Comparison of ENCODE assay signal across 8 mouse cellular contexts in the genomic region with DNA sequence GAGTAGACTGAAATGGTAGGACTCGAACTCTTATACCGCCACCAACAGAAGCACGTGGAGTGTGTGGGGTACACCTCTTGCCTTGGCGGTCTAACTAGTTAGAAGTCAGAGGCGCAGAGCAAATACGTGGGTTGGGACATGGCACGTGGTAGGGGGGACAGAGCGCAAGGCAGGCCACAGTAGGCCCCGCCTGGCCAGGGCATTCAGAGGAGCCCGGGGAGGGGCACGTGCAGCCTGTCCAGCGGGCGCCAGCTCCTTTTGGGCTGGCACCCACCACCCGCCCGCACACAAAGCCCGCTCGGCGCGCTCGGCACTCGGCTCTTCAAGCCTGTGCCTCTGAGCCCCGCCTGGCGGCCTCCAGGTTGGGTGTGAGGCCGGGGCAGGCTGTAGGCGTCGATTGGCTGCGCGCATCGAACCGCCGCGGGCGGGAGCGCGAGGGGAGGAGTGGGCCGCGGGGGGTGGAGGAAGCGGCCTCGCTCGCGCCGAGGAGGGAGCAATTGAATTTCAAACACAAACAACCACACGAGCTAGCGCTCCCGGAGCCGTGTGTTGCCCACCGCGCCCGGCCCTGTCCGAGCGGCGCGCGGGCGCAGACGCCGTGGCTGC. TPM values are rescaled to one million over a fixed set of nuclear protein-coding genes. Genes with fewer than 3 reads are reported as not detected.
A peak's percentile ranks its signal among the peaks of the same experiment; 100 is the strongest.
DNase-seq lines count a peak whose midpoint lies in the region; ATAC-seq and TF ChIP-seq lines count a peak whose summit lies in the region.

Gene Hdgf, plus strand, starts transcription at position 442 of the 606 bp plus-strand sequence.

- no peaks in the 10 kb centered on the region for H3K9me3 ChIP-seq in MEL (replicated peaks; ENCODE audit: insufficient read depth, low read length)
- no peaks in the 10 kb centered on the region for H3K9me3 ChIP-seq in lung, embryonic 16.5 days (ENCODE audit: control insufficient read depth, low read length)

- H3K4me1 ChIP-seq in MEL (ENCODE audit: control insufficient read depth in 1 of 2, insufficient read depth in 2 of 2, low read length in 2 of 2): peaks cover 0 to 35% of the 10 kb centered on the region in 2 experiments; a peak in 3 of 4 replicates
- H3K4me1 ChIP-seq in cerebellum, adult 2 months (ENCODE audit: control insufficient read depth, insufficient read depth, low read length): peaks cover 25% of the 10 kb centered on the region
- peaks cover 31% of the 10 kb centered on the region for H3K4me1 ChIP-seq in lung, embryonic 16.5 days (replicated peaks; ENCODE audit: control insufficient read depth, insufficient read depth, low read length)

- peak in 1 of 2 experiments; percentile 40; a peak in 2 of 4 replicates for TF ChIP-seq EP300 in MEL (IDR thresholded peaks at IDR 0.05; ENCODE audit: low read depth in 1 of 2, low read length in 2 of 2)

- no peaks in the 10 kb centered on the region for H3K27me3 ChIP-seq in MEL (ENCODE audit: control insufficient read depth in 1 of 2, insufficient read depth in 2 of 2, low read length in 2 of 2)
- no peaks in the 10 kb centered on the region for H3K27me3 ChIP-seq in cerebellum, adult 2 months (ENCODE audit: control insufficient read depth, insufficient read depth, low read length)
- H3K27me3 ChIP-seq in lung, embryonic 16.5 days (ENCODE audit: control insufficient read depth, insufficient read depth, low read depth, low read length): no peaks in the 10 kb centered on the region

- WGBS in cerebellum, adult 2 months: under 1% methylated on average over 57 of the region's 57 CpGs
- WGBS in lung, embryonic 16.5 days: under 1% methylated on average over 55 of the region's 57 CpGs

- H3K9ac ChIP-seq in MEL (ENCODE audit: control insufficient read depth, low read depth, low read length, poor library complexity, severe bottlenecking): peak within 1 kb of the TSS; percentile 97
- peak within 1 kb of the TSS; percentile 99 for H3K9ac ChIP-seq in lung, embryonic 16.5 days (ENCODE audit: low read length)

- peak within 1 kb of the TSS; percentile 85 for H3K27ac ChIP-seq in MEL (ENCODE audit: control insufficient read depth, low read depth, low read length)
- peak within 1 kb of the TSS; percentile 99 for H3K27ac ChIP-seq in cerebellum, adult 2 months (ENCODE audit: insufficient read depth, low read length)
- H3K27ac ChIP-seq in lung, embryonic 16.5 days (ENCODE audit: low read length): peak within 1 kb of the TSS; percentile 98

- TF ChIP-seq CTCF in MEL (IDR thresholded peaks at IDR 0.05 in 2 of 3, conservative IDR thresholded peaks at IDR 0.05 in 1 of 3; ENCODE audit: control insufficient read depth in 1 of 3, insufficient read depth in 1 of 3, low read depth in 2 of 3, low read length in 3 of 3, poor library complexity in 1 of 3, severe bottlenecking in 1 of 3): no peak
- TF ChIP-seq CTCF in cerebellum, adult 2 months (IDR thresholded peaks at IDR 0.05; ENCODE audit: borderline replicate concordance, insufficient read depth, low read depth, low read length): no peak

- peaks cover under 1 to 34% of the 10 kb centered on the region in 2 experiments; a peak in 3 of 4 replicates for H3K36me3 ChIP-seq in MEL (ENCODE audit: control insufficient read depth in 1 of 2, insufficient read depth in 2 of 2, low read length in 2 of 2)
- H3K36me3 ChIP-seq in lung, embryonic 16.5 days (ENCODE audit: control insufficient read depth, insufficient read depth, low read length): no peaks in the 10 kb centered on the region

- peak within 1 kb of the TSS; percentile 82 to 99 for H3K4me3 ChIP-seq in MEL (ENCODE audit: control insufficient read depth in 1 of 2, insufficient read depth in 1 of 2, low read depth in 2 of 2, low read length in 2 of 2)
- peak within 1 kb of the TSS; percentile 98 for H3K4me3 ChIP-seq in cerebellum, adult 2 months (replicated peaks; ENCODE audit: insufficient read depth, low read depth, low read length)
- peak within 1 kb of the TSS; percentile 98 for H3K4me3 ChIP-seq in lung, embryonic 16.5 days (ENCODE audit: low read length)

- ATAC-seq in hematopoietic stem cell, adult 5-6 weeks (replicated peaks in 1 of 2; ENCODE audit: insufficient read depth in 1 of 2, low FRiP score in 2 of 2, low TSS enrichment in 1 of 2, low read depth in 1 of 2, poor library complexity in 2 of 2, severe bottlenecking in 2 of 2): peak; percentile 83 to 84
- peak; percentile 95 for ATAC-seq in lung, embryonic 16.5 days (ENCODE audit: low read depth)

- peaks cover 51% of the 10 kb centered on the region for H3K79me2 ChIP-seq in MEL (ENCODE audit: control insufficient read depth, insufficient read depth, low read length, poor library complexity)

- TF ChIP-seq POLR2A in MEL (IDR thresholded peaks at IDR 0.05; ENCODE audit: control insufficient read depth in 1 of 2, insufficient read depth in 1 of 2, low read depth in 1 of 2, low read length in 2 of 2, poor library complexity in 1 of 2): peak in 1 of 2 experiments; percentile 79; a peak in 2 of 4 replicates
- TF ChIP-seq POLR2A in cerebellum, adult 2 months (IDR thresholded peaks at IDR 0.05; ENCODE audit: borderline replicate concordance, insufficient read depth, low read length): no peak

- no peak for TF ChIP-seq RAD21 in MEL (IDR thresholded peaks at IDR 0.05; ENCODE audit: low read depth, low read length)

- H3K4me2 ChIP-seq in lung, embryonic 16.5 days (ENCODE audit: low read depth, low read length): peak within 1 kb of the TSS; percentile 86

- DNase-seq in MEL (ENCODE audit: low read depth, low spot score): peak; percentile 97
- peak; percentile 94 to 96 for DNase-seq in cerebellum, adult 2 months
- DNase-seq in forelimb bud, embryonic 11.5 days (ENCODE audit: low read depth, low spot score): peak; percentile 98
- DNase-seq in layer of hippocampus, adult 9-10 months (ENCODE audit: low spot score): peak; percentile 84
- peak; percentile 73 for DNase-seq in ovary, postnatal 10 days (ENCODE audit: low spot score)
- DNase-seq in thymus, postnatal 10 days (ENCODE audit: low spot score in 2 of 2): peak; percentile 91 to 93

TF ChIP-seq in MEL, 35 proteins besides CTCF, POLR2A, EP300 and RAD21 (continues in another document):
- TF ChIP-seq GATA1 (IDR thresholded peaks at IDR 0.05; ENCODE audit: low read depth, low read length): no peak
- TF ChIP-seq SIN3A (IDR thresholded peaks at IDR 0.05; ENCODE audit: low read length): peak; percentile 99
- TF ChIP-seq ETS1 (IDR thresholded peaks at IDR 0.05; ENCODE audit: low read depth, low read length): peak; percentile 55
- 0 out of 2 replicates have a peak, but pooled peaks have one; percentile 29 for TF ChIP-seq NRF1 (IDR thresholded peaks at IDR 0.05; ENCODE audit: insufficient read depth, low read depth, low read length, poor library complexity, severe bottlenecking)
- peak; percentile 37 for TF ChIP-seq TBP (IDR thresholded peaks at IDR 0.05; ENCODE audit: low read depth, low read length)
- peak; percentile 94 for TF ChIP-seq USF1 (IDR thresholded peaks at IDR 0.05; ENCODE audit: low read depth, low read length)
- peak; percentile 98 for TF ChIP-seq BHLHE40 (IDR thresholded peaks at IDR 0.05; ENCODE audit: borderline replicate concordance, low read depth, low read length)
- TF ChIP-seq MEF2A (IDR thresholded peaks at IDR 0.05; ENCODE audit: extremely low read depth, insufficient replicate concordance, low read depth, low read length, poor library complexity, severe bottlenecking): peak; percentile 63; the same call in 1 of the 2 replicates
- TF ChIP-seq ZMIZ1 (IDR thresholded peaks at IDR 0.05; ENCODE audit: low read depth, low read length): peak; percentile 80; the same call in 1 of the 2 replicates
- peak; percentile 69 for TF ChIP-seq NELFE (IDR thresholded peaks at IDR 0.05; ENCODE audit: low read depth, low read length)
- peak; percentile 70; the same call in 1 of the 2 replicates for TF ChIP-seq UBTF (IDR thresholded peaks at IDR 0.05; ENCODE audit: borderline replicate concordance, insufficient read depth, low read depth, low read length)
- no peak for TF ChIP-seq MAFK (IDR thresholded peaks at IDR 0.05; ENCODE audit: borderline replicate concordance, low read depth, low read length)
- TF ChIP-seq POLR2AphosphoS2 (IDR thresholded peaks at IDR 0.05; ENCODE audit: low read length): peak; percentile 64
- 0 out of 2 replicates have a peak, but pooled peaks have one; percentile 47 for TF ChIP-seq ELF1 (IDR thresholded peaks at IDR 0.05; ENCODE audit: low read depth, low read length)
- TF ChIP-seq MYC (IDR thresholded peaks at IDR 0.05; ENCODE audit: low read depth, low read length): peak; percentile 100
- peak; percentile 100 for TF ChIP-seq MAX (IDR thresholded peaks at IDR 0.05; ENCODE audit: low read length)
- peak; percentile 99 for TF ChIP-seq MXI1 (IDR thresholded peaks at IDR 0.05; ENCODE audit: low read depth, low read length)
- TF ChIP-seq TAL1 (IDR thresholded peaks at IDR 0.05; ENCODE audit: low read length): no peak
- no peak for TF ChIP-seq ZKSCAN1 (IDR thresholded peaks at IDR 0.05; ENCODE audit: low read depth, low read length)
- TF ChIP-seq MAZ (IDR thresholded peaks at IDR 0.05; ENCODE audit: low read depth, low read length): peak; percentile 100
- no peak for TF ChIP-seq POLR2AphosphoS5 (IDR thresholded peaks at IDR 0.05; ENCODE audit: borderline replicate concordance, low read depth, low read length)
- no peak for TF ChIP-seq ZNF384 (IDR thresholded peaks at IDR 0.05; ENCODE audit: low read depth, low read length)
- 0 out of 2 replicates have a peak, but pooled peaks have one; percentile 5 for TF ChIP-seq RCOR1 (IDR thresholded peaks at IDR 0.05; ENCODE audit: low read depth, low read length)
- peak in 1 of 2 experiments; percentile 61; a peak in 1 of 4 replicates for TF ChIP-seq USF2 (IDR thresholded peaks at IDR 0.05; ENCODE audit: borderline replicate concordance in 1 of 2, insufficient read depth in 1 of 2, low read depth in 1 of 2, low read length in 2 of 2)
- TF ChIP-seq JUND (IDR thresholded peaks at IDR 0.05; ENCODE audit: low read depth, low read length): no peak
- 0 out of 2 replicates have a peak, but pooled peaks have one; percentile 54 for TF ChIP-seq E2F4 (IDR thresholded peaks at IDR 0.05; ENCODE audit: borderline replicate concordance, low read depth, low read length)
- TF ChIP-seq TCF12 (IDR thresholded peaks at IDR 0.05; ENCODE audit: low read depth, low read length): peak; percentile 63
- TF ChIP-seq KAT2A (conservative IDR thresholded peaks at IDR 0.05; ENCODE audit: low read depth, low read length): peak; percentile 74
- no peak for TF ChIP-seq SMC3 (IDR thresholded peaks at IDR 0.05; ENCODE audit: low read depth, low read length)

RNA-seq across cellular contexts. Expression of gene Hdgf, which starts in this region (rescaled TPM):
- 505 and 519 TPM in 2 replicates for total RNA-seq in MEL (2012; rRNA removed)
- 1,000 to 10,000 TPM in 1 of 2 experiments, 100 to 1,000 TPM in 1; 369 to 1,503 TPM for polyA plus RNA-seq in MEL (2012; ENCODE audit: insufficient read depth in 1 of 2, insufficient read length in 2 of 2, low read depth in 1 of 2, low replicate concordance in 2 of 2, missing spikeins in 1 of 2)
- polyA plus RNA-seq in cerebellum, adult 2 months (2012; rRNA removed): 180 and 194 TPM in 2 replicates
- total RNA-seq in hematopoietic stem cell, adult 5-6 weeks (2017): 274 and 430 TPM in 2 replicates
- polyA plus RNA-seq in lung, embryonic 16.5 days (2015; fragmentation: Nextera tagmentation; extraction: Ambion mirVana): 81.3 and 86.3 TPM in 2 replicates

Comparison
In these comparisons a context has a peak if more than half of its experiments do, and no peak if none do; other contexts are left out.
1. Peak in every context shown above with its lines: DNase-seq, ATAC-seq, H3K4me3 ChIP-seq and H3K27ac ChIP-seq.